Mouse (Mus musculus): Measurements from ENCODE around the gene Ccnt1.

The Ccnt1 gene

DNA sequence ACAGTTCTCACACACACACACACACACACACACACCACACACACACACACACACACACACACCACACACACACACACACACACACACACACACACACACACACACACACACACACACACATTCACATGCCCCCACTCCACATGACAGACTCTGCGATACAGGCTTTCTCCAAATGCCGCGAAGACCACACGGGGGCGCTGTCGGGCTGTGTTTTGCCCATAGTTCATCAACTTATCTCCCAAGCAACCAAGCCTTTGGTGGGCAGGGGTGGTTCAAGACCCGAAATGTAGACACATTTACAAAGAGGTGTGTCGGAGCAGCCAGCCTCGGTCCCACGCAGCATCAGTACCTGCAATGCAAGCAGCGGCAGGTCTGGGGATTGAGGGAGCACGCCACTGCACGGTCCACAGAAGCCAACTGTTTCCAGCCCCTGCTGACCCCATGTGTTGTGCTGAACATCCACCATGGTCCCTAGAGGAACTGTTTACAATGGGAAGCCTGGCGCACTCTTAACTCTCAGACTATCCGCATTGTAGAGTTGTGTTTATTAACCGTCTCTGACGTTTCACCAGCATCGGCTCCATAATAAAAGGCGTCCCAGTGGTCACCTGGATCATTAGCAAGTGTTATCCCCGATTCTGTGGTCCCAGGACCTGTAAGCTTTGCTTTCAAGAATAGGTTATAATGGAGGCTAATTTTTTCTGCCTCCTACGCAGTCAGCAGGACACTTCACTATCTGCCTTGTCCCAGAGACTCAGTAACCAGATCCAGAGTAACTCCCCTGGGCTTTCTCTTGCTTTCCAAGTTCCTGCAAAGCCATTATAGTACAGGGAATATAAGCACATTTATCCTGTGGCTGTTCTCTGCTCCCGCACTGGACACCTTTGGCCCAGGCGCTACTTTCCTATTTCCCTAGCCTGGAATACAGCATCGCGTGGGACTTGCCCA, 60.0 kb downstream of the Ccnt1 start:
- DNase-seq (ENCODE audit: low spot score in 2 of 2) = peak in 1 of 2 experiments; percentile 52

DNA sequence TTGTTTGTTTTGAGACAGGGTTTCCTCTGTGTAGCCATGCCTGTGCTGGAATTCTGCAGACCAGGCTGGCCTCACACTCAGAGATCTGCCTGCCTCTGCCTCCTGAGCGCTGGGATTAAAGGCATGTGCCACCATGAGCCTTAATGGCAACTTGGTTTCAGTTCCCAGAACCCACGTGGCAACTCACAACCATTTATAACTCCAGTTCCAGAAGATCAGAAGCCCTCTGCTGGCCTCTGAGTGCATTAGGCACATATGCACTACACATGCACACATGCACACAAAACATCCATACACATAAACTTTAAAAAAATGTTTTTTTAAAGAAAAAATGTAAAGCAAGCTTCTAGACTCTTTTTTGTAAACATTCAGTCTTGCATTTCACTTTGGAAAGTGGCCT, 61.3 kb downstream of the Ccnt1 start:
- DNase-seq (ENCODE audit: low spot score in 2 of 2) = no peak

DNA sequence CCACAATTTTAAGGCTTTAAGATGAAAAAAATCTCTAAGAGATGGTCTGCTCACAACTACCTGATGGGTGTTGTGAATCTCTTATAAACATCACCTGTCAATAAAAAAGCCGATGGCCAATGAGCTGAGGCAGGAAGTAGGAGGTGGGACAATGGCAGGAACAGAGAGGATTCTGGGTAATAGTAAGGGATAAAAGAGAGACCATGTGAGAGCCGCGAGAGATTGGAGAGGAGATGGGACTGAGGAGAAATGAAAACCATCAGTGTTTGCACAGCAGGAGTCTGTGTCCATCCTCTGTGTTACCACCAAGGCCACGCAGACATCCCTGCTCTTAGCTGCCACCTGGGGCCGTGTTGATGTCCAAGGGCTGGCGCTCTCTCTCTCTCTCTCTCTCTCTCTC, 63.4 kb downstream of the Ccnt1 start:
- no peak for DNase-seq (ENCODE audit: low spot score in 2 of 2)

DNA sequence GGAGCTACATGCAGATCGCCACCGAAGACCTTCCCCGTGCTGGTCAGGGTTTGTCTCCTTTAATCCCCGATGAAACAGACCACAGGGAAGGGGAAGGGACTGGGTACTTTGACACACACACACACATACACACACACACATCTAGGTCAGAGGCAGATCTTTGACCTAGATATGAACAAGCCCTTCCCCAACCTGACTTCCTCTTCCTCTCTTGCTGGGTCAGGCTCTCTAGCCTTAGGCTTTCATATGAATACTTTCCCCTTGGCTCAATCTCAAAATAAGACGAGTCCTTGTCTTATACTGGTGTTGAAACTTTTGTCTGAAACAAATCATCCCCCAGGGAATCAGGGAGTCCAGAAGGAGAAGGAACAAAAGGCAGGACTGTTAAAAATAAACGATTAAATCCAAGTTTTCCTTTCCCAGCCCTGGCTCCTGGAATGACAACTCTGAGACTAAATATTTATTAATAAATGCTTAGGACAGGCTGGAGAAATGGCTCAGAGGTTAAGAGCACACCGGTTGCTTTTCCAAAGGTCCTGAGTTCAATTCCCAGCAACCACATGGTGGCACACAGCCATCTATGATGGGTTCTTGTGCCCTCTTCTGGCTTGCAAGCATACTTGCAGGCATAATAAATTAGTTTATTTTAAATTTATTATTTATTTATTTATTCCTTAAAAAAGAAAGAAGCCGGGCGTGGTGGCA, 64.3 kb downstream of the Ccnt1 start:
- no peak for DNase-seq (ENCODE audit: low spot score in 2 of 2)

DNA sequence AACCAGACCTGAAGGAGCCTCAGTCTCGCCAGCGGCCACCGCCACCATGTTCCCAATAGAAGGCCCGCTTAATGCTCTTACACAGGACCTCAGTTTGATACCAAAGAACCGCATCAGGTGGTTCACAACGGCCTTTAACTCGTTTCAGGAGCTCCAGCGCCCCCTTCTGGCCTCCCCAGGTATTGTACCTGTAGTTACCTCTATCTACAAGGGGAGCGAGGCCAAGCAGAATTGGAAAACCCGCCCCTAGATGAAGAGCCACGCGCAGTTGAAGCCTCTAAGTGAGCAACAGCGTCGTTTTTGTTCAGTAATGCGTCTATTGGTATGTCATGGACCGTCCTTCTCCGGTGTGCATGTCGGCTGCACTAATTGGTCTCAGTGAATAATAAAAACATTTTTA, 66.2 kb downstream of the Ccnt1 start:
- peak in 1 of 2 experiments; percentile 37 for DNase-seq (ENCODE audit: low spot score in 2 of 2)

DNA sequence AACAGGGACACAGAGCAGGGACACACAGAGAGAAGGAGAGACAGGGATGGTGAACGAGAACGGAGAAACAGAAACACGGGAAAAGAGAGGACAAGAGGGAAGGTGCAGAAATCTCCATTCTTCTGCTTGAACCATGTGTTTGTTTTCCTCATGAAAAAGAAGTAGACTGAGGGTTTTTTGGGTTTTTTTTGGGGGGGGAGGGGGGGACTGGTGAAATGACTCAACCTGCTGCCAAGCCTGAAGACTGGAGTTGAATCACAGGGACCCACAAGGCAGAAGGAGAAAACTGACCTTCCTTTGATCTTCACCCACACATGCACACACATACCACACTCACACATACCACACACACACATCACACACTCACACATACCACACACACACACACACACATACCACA, 67.4 kb downstream of the Ccnt1 start:
- DNase-seq (ENCODE audit: low spot score in 2 of 2) = no peak

DNA sequence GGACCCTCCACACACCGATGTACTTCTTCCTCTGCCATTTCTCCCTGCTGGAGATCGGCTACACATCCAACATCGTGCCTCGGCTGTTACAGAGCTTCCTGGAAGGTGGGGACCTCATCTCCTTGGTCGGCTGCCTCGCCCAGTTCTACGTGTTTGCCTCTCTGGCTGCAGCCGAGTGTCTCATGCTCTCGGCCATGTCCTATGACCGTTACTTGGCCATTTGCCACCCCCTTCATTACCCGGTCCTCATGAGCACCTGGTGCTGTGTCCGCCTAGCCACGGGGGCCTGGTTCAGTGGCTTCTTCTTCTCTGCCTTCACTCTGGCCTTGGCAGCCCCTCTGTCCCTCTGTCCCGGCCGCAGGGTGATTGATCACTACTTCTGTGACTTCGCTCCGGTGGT, 73.1 kb downstream of the Ccnt1 start:
- no peak for DNase-seq (ENCODE audit: low spot score in 2 of 2)

DNA sequence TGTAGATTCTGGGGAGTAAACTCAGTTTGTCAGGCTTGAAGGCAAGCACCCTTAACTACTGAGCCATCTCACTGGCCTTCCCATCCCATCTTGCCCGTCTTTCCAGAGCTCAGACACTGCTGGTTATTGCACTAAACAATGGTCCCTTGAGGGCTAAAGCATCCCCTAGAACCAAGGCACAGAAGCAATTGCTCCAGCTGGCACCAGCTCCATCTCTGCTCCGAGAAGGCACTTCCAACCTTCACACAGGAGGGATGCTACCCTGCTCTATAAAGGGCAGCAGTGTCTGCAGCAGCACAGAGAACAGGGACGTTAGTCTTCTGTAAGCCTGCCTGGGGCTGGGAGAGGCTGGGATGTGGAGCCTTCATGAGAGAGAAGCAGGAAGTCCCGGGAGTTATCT, 78.6 kb downstream of the Ccnt1 start, which contains the start of gene Olfr279:
TSS of gene Olfr279 (plus strand) at position 301 of the 400 bp plus-strand sequence.
- DNase-seq (ENCODE audit: low spot score in 2 of 2) = no peak

DNA sequence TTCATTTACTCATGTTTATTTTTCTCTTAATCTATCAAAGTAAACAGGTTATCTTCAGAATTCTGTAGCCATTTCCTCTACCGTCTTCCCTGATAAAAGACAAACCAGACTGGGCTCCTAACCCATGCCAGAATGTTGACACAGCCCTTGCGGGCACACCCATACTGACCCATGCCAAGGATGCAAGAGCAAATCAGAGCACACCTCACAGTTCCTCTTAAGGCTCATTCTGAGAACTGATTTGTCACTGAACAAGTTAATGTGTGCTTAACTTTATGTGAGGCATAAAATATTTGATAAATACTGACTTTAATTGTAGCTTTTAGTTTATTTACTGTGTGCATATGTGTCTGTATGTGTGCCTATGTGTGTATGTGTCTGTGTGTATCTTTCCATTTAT, 79.4 kb downstream of the Ccnt1 start:
- no peak for DNase-seq (ENCODE audit: low spot score in 2 of 2)

Measured in urinary bladder, adult 18-20 months (tissue).